Mouse (Mus musculus) adrenal gland (tissue): ENCODE measurements around the gene U90926.

ENCODE experiments used
- intact Hi-C: fragments of 180-260 bp; cut with DNase I; formaldehyde crosslinking; loops from one replicate; pipeline ENCODE4 v1.15.1; 2025
- long read RNA-seq, 2 experiments: library from polyadenylated mRNA; unstranded; transcript quantifications; one replicate each; pipeline ENCODE4 v2.0.0; 2020; ENCODE audit warnings: borderline replicate concordance in 1 of 2; ENCODE audit not compliant: insufficient replicate concordance in 1 of 2

U90926 gene
- long read RNA-seq, experiment 1: 0 reads
- long read RNA-seq, experiment 2: 0 reads

DNA sequence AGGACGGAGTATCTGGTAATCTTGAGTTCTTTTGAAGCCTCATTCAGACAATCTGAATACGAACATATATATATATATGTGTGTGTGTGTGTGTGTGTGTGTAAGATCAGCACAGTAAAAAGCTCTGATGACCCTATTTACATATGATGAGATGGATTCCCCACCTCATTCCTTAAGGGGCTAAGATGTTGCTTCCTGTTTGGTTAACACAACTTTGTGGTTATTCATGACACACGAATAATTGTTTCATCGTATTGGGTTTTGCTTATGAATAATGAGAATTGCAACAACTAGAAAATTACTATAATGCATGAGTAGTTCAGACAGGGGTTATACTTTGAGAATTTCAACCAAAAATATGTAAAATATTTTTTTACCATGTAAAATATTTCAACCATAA is at the start of gene U90926:
TSS of gene U90926 (minus strand) at position 101 of the 400 bp plus-strand sequence.
- intact Hi-C loops: no loop called here

- intact Hi-C loops: no loop called here
Measured at GRCm38 (mm10) chr5:92263761-92264359, 48.7 kb upstream of the U90926 start.

DNA sequence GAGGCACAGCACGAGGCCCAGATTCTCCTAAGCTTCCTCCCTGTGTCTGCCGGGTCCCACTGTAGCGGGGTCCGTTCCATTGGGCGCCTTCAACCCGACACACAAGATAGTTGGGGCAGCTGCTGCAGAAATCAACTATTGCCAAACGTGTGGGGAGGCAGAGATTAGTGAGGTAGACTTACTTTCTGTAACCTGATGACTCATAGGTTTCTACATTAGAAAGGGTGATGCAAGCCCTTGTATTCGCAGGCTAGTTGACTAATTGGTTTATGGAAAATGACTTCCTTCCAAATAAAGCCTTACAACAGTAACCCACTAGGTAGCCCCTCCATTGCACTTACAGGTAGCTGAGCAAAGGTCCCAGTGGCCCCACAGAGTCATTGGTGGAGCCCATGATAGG is 47.4 kb upstream of the U90926 start:
- intact Hi-C loops: no loop called here

DNA sequence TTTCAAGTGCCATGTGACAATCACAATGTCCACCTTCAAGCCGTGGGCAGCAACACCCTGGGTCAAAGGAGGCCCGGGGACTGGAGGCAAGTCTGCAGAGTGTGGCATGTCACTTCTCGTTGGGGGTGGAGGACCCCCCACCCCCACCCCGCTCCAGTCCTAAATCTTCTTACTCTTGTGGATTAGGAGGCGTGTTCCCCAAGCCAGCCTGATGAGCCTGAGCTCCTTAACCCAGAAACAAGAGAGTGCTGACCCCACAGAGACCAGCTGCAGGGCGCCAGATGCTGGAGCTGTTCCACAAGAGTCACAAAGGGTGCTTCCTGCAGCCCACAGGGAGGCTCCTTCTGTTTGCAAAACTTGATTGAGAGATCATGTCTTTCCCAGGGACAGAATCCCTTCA is 41.0 kb upstream of the U90926 start, which contains the start of gene Ppef2:
TSS of gene Ppef2 (minus strand) at position 61 of the 400 bp plus-strand sequence.
- intact Hi-C loops: no loop called here

GRCm38 (mm10) chr5:92254476-92254875 is 39.3 kb upstream of the U90926 start:
- intact Hi-C loops: no loop called here

- intact Hi-C loops: no loop called here
Measured at GRCm38 (mm10) chr5:92252797-92253343, 37.7 kb upstream of the U90926 start.

- intact Hi-C loops: no loop called here
Measured at GRCm38 (mm10) chr5:92252031-92252430, 36.8 kb upstream of the U90926 start.

DNA sequence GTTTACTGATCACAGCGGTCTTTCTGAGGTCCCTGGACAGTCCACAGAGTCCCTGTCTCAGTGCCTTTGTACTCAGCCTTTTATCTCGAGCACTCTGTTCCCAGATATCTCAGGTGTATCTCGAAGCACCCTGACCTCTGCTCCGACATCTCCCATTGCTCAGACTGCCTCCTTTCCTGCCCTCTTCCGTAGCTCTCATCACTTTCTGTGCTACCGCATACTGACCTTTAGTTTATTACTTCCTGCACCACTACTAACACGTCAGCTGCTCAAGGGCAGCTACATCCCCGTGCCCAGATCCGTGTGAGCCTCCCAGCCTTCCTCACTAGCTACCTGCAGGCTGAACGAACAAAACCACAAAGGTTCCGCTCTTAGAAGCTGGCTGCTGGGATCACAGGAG is 33.4 kb upstream of the U90926 start:
- intact Hi-C loops: no loop called here

DNA sequence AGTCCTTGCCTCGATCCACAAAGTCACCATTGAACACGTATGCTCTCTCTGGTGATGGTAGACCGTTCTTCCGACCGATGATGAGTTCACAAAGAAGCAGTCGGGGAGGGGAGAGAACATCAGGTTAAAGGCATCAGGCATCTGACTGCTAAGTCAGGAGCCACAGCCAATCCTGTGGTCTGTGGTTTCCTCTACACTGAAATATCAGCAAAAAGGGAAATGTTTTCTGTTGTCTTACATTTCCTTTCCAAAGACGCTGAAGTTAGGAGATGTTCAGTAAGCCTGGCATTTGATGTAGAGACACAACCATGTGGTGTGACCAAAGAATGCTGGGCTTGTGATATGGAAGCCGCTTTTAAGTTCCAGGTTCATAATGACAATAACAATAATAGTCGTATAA is 30.3 kb upstream of the U90926 start:
- intact Hi-C loops: no loop called here

- intact Hi-C loops: no loop called here
Measured at GRCm38 (mm10) chr5:92244900-92245299, 29.7 kb upstream of the U90926 start.

GRCm38 (mm10) chr5:92240769-92241168 is 25.6 kb upstream of the U90926 start:
- intact Hi-C loops: no loop called here

DNA sequence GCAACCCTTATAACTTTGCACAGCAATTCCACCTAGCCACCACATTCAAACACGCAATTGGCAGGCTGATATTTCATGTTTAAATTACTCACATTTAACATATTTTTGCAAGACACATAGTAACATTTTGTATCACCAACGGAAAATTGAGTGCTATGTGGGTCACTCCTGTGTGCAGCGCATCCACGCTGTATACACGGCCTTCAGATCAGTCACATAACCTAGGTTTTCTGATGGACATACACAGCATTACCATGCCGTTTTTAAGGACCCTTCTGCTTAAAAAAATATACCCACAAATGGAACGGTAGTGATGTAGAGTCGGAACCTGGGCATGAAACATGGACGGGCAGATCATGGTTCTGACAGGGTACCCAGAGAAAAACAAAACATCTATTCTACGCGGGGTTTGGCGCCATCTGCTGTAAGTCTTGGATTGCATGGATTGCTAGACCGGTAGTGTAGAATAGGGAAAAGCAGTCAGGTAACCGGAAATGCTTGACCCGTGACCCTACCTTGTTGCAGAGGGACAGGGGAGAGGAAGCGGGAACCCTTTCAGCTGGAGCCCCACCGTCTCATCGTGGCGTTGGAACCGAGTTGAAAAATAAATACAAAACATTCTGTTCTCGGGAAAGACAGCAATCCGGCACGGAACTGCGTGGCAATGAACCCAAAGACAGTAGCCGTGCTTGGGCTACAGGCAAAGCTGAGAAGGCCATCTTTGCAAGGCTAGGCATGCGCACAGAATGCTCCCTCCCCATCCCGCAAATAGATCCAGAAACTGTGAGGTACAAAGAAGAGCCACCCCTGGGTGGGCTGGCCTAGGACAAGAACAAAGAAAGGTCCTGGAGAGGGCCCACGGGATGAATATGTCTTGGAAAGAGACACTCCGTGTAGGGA is 24.4 kb upstream of the U90926 start:
- intact Hi-C loops: loop anchor here (1.0 kb wide), 1 partner anchor 44 kb away; no protein-coding TSS in a partner anchor

- intact Hi-C loops: no loop called here
Measured at GRCm38 (mm10) chr5:92234939-92235557, 19.8 kb upstream of the U90926 start.

DNA sequence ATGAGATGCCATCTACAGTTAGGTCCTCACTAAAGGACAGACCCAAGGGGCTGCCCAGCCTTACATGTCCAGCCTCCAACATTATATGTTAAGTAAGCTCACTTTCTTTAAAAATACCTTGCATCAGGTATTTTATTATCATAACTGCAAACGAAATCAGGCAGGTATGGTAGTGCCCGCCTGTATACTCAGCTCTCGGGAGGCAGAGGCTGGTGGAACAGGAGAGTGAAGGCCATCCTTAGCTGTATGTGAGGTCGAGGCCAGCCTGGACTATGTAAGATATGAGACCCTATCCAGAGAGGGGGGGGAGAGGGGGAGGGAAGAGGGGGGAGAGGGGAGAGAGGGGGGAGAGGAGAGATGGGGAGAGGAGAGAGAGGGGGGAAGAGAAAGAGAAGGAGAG is 18.2 kb upstream of the U90926 start:
- intact Hi-C loops: no loop called here

- intact Hi-C loops: no loop called here
Measured at GRCm38 (mm10) chr5:92231836-92232235, 16.6 kb upstream of the U90926 start.

DNA sequence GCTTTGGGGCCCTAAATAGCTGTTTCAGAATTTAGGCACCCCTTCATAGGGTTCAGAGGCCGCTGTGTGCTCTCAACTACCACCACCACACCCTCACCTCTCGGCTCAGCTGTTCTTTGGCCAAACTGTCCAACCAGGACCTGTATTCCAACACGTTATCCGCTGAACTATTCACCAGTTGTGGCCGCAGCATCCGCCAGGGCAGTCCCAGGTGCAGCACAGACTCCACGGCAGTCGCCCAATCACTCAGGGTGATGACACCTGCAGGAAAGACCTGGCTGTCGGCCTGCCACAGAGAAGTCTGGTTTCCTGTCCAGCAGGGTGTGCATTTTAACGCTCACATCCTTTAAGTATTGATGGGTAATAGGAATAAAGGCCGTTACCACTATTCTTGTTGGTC is 15.1 kb upstream of the U90926 start:
- intact Hi-C loops: no loop called here

GRCm38 (mm10) chr5:92229514-92229913 is 14.3 kb upstream of the U90926 start:
- intact Hi-C loops: no loop called here

DNA sequence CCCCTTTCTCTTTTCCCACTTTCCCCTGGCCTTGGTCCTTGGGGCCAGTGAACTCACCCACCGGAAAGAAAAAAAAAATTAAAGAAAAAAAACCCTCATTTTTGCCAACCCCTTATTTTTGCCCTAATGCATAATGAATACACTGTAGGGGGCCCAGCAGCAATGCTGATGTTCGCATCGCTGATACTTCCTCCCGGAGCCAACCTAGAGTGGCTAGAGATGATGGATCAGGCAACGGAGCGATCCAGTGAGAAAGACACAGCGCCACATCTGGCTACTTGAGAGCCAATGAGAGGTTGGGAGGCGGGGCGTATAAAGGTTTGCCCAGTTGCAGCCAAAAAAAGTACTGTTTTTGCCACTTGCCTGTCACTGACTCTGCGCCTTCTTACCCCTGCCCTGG is 13.6 kb upstream of the U90926 start:
- intact Hi-C loops: no loop called here

GRCm38 (mm10) chr5:92227782-92228181 is 12.6 kb upstream of the U90926 start:
- intact Hi-C loops: no loop called here

- intact Hi-C loops: no loop called here
Measured at GRCm38 (mm10) chr5:92220287-92220902, 5.2 kb upstream of the U90926 start.

GRCm38 (mm10) chr5:92219826-92220225 is 4.6 kb upstream of the U90926 start:
- intact Hi-C loops: no loop called here
